Mouse (Mus musculus) lung, postnatal 4 days (tissue): ENCODE measurements around the gene Tent5b.
"Not testable (repeated sequence)": the region's sequence is repeated elsewhere in the genome, so short reads cannot be mapped to it uniquely, and the experiment has no call there.

Source experiments
- DNase-seq, 2 experiments: peaks; one replicate each; pipeline ENCODE4 v3.0.0; 2021

The Tent5b gene

GRCm38 (mm10) chr4:133504300-133504699 lies 24.4 kb downstream of the Tent5b start:
- no peak for DNase-seq

- no peak for DNase-seq
Observed at GRCm38 (mm10) chr4:133504755-133505485, 25.0 kb downstream of the Tent5b start.

- no peak for DNase-seq
Observed at GRCm38 (mm10) chr4:133506573-133506972, 26.6 kb downstream of the Tent5b start.

- DNase-seq: no peak
Observed at GRCm38 (mm10) chr4:133508990-133509389, 29.1 kb downstream of the Tent5b start.

- no peak for DNase-seq
Observed at GRCm38 (mm10) chr4:133511050-133511449, 31.1 kb downstream of the Tent5b start.

GRCm38 (mm10) chr4:133512511-133512910 lies 32.6 kb downstream of the Tent5b start:
- not testable (repeated sequence) for DNase-seq

- DNase-seq: peak; percentile 67 to 81
Observed at GRCm38 (mm10) chr4:133512972-133513371, 33.0 kb downstream of the Tent5b start.

- peak; percentile 78 to 90 for DNase-seq
Observed at GRCm38 (mm10) chr4:133518601-133519368, 38.9 kb downstream of the Tent5b start, which contains the start of gene Kdf1. TSS of gene Kdf1 (plus strand) at chr4:133518963.

GRCm38 (mm10) chr4:133519369-133519665 lies 39.4 kb downstream of the Tent5b start:
- DNase-seq: no peak

- no peak for DNase-seq
Observed at GRCm38 (mm10) chr4:133521502-133521901, 41.6 kb downstream of the Tent5b start.

- DNase-seq: no peak
Observed at GRCm38 (mm10) chr4:133527788-133528187, 47.9 kb downstream of the Tent5b start.

GRCm38 (mm10) chr4:133532777-133533176 lies 52.8 kb downstream of the Tent5b start:
- no peak for DNase-seq

- no peak for DNase-seq
Observed at GRCm38 (mm10) chr4:133536081-133536480, 56.1 kb downstream of the Tent5b start.

GRCm38 (mm10) chr4:133536652-133537051 lies 56.7 kb downstream of the Tent5b start:
- no peak for DNase-seq
